Mouse (Mus musculus) urinary bladder, postnatal 4 days (tissue): ENCODE data around the gene Lamb3.

Experiments
- DNase-seq, 2 experiments: peaks; one replicate each; pipeline ENCODE4 v3.0.0; 2021 to 2022; ENCODE audit warnings: low spot score in 2 of 2

Gene Lamb3

GRCm38 (mm10) chr1:193382435-193382834 is 174.9 kb downstream of the Lamb3 start:
- no peak for DNase-seq

DNA sequence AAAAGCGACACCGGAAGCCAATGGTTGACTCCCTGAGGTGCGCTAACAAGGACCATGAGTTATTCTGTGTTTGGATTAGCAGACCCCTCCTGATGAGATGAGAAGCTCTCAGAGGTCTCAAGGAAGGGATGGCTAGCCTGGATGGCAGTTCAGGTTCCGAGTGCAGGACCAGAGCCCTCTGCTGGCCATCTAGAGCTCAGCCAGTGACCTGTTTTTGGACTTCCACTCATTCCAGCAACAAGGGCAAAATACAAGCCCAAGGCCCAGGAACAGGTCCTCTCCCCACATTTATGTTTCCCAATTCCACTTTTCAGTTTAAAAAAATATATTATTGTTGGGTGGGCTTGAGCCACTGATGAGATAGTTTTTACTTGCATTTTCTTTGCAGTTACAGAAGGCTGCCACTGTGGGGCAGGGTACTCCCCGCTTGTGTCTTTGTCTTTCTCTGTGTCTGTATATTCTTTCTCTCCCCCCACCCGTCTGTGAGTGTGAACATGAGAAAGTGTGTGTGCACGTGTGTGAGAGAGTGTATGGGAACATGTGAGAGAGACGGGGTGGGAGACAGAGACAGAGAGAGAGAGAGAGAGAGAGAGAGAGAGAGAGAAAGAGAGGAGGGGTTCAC is 175.5 kb downstream of the Lamb3 start:
- DNase-seq: no peak

DNA sequence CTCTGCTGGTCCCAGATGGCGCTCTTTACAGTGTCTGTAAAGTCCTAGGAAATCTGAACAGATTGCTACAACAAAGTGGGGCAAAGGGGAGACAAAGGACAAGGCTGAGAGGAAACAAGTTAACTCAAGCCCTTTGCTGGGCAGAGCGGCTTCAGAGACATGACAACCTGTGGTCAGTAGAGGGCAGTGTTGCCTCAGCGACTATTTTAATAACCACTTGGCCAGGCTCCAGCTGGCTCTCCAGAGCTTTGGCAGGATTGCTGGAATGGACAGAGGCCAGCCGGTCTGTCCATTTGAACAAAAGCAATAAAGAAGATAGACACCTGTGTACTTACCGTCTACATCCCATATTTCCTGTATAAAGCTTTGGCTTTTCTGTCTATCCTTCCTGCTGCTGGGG is 178.6 kb downstream of the Lamb3 start:
- DNase-seq: peak; percentile 80 to 85

GRCm38 (mm10) chr1:193387241-193387640 is 179.7 kb downstream of the Lamb3 start:
- no peak for DNase-seq

DNA sequence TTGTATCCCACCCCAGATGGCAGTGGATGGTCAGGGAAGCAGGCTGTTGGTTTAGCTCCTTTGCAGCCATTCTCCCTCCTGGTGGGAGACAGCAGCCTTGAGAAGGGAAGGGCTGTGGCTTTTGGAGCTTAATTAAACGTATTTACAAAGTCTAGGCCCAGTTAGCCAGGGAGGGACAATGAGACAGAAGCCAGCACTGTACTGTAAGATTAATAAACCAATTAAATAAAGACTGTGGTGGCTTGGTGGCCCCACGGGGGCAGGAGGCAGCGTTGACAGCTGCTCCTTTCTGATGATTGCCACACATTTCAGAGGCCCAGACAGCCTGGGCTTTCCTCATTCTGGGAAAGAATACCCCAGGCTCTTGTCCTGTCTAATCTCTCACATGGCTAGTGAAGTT is 182.0 kb downstream of the Lamb3 start:
- DNase-seq: no peak

GRCm38 (mm10) chr1:193390004-193390403 is 182.5 kb downstream of the Lamb3 start:
- no peak for DNase-seq

DNA sequence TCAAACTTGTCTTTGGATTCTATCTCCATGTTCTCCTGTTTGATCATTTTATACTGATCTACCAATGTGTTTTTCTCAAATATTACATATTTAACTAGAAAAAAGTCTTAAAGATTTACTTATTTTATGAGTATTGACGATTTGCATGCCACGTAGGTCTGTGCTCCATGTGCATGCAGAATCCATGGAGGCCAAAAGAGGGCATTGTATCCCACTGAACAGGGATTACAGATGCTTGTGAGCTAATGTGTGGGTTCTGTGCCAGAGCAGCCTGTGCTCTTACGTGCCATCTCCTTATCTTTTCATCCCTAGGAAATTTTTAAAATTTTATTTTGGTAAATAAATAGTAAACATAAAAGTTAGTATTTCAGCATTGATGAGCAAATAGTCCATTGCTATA is 184.8 kb downstream of the Lamb3 start:
- no peak for DNase-seq
